Mouse (Mus musculus): Measurements from ENCODE around the gene Arfip2. TPM values are rescaled to one million over a fixed set of nuclear protein-coding genes. Genes with fewer than 3 reads are reported as not detected.

Gene Arfip2
- total and polyA plus RNA-seq, 2 experiments from 2014 or later: 62.1 to 84.9 TPM

GRCm38 (mm10) chr7:105633127-105633800 lies 7.0 kb downstream of the Arfip2 start, which contains the start of gene Trim3:
TSS of gene Trim3 (minus strand) at chr7:105633571.
- Histone ChIP-seq H3K36me3 (ENCODE audit: insufficient read depth, low read length) (peaks cover 23% of the 10 kb centered on the region), H3K27me3 (ENCODE audit: insufficient read depth, low read length) (no peaks in the 10 kb centered on the region), H3K4me3 (ENCODE audit: low read depth, low read length) (peak within 1 kb of the TSS; percentile 74), H3K9me3 (ENCODE audit: low read length) (no peaks in the 10 kb centered on the region), H3K9ac (replicated peaks; ENCODE audit: low read length, poor library complexity, severe bottlenecking) (peak within 1 kb of the TSS; percentile 75), H3K4me1 (ENCODE audit: insufficient read depth, low read length) (0 out of 2 replicates have a peak, but pooled peaks cover 6% of the 10 kb centered on the region), H3K27ac (ENCODE audit: low read depth, low read length) (peak within 1 kb of the TSS; percentile 85), H3K4me2 (ENCODE audit: low read depth, low read length, poor library complexity, severe bottlenecking) (peak within 1 kb of the TSS; percentile 81)
- peak; percentile 89 for ATAC-seq (ENCODE audit: low FRiP score)
- peak; percentile 93 for DNase-seq (ENCODE audit: low spot score)
- WGBS: 2% methylated on average over 49 of the region's 71 CpGs
- peak; percentile 36; the same call in 1 of the 2 replicates for TF ChIP-seq CTCF (IDR thresholded peaks at IDR 0.05)

DNA sequence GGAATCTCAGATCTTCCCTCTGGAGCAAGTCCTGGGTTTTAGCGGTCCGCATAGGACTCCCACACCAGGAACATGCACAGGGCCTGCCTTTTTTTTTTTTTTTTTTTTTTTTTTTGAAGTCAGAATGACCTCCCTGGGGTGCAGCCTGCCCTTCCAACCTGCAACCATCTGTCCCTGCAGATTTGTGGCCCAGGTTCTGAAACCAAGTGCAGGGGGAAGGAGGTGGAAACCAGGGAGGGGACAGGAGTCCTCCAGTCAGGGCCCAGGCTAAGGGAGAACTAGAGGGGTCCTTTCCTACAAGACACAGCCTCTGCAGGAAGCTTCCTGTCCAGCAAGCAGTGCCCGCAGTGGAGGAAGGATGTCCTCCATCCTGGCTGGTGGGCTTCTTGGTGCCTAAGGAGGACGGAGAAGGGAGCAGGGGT lies 7.7 kb downstream of the Arfip2 start:
- H3K9ac ChIP-seq (replicated peaks; ENCODE audit: low read length, poor library complexity, severe bottlenecking): peak overlapping the region; percentile 75
- 0 out of 2 replicates have a peak, but pooled peaks cover 6% of the 10 kb centered on the region for H3K4me1 ChIP-seq (ENCODE audit: insufficient read depth, low read length)
- H3K27me3 ChIP-seq (ENCODE audit: insufficient read depth, low read length): no peaks in the 10 kb centered on the region
- peaks cover 19% of the 10 kb centered on the region for H3K36me3 ChIP-seq (ENCODE audit: insufficient read depth, low read length)
- DNase-seq (ENCODE audit: low spot score) (no peak), ATAC-seq (ENCODE audit: low FRiP score) (peak; percentile 21)
- WGBS: 8% methylated on average over 4 of the region's 4 CpGs
- H3K9me3 ChIP-seq (ENCODE audit: low read length): no peaks in the 10 kb centered on the region
- H3K4me3 ChIP-seq (ENCODE audit: low read depth, low read length): peak overlapping the region; percentile 74
- H3K4me2 ChIP-seq (ENCODE audit: low read depth, low read length, poor library complexity, severe bottlenecking): peak overlapping the region; percentile 81
- peak overlapping the region; percentile 85 for H3K27ac ChIP-seq (ENCODE audit: low read depth, low read length)
- no peak for TF ChIP-seq CTCF (IDR thresholded peaks at IDR 0.05)

DNA sequence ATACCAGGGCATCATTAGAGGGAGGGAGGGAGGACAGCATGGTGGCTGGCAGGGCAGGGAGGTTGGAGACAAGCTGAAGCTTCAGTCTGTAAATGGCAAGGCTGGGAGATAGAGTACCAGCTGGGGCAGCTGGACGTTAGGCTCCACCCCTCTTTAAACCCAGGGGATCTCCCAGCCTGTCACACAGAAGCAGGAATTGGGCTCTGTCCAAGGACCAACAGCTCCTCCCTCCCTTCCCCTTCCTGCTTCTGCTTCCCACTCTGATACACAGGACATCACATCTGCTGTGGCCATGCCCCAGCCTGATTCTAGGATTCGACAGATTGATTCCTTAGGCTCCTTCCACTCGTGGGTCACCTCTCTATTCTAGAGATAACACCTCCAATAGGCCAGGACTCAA lies 11.6 kb downstream of the Arfip2 start:
- no peak overlapping the region; the same call in 1 of the 2 replicates for H3K27ac ChIP-seq (ENCODE audit: low read depth, low read length)
- no peak overlapping the region for H3K4me3 ChIP-seq (ENCODE audit: low read depth, low read length)
- H3K9me3 ChIP-seq (ENCODE audit: low read length): no peaks in the 10 kb centered on the region
- no peak overlapping the region for H3K4me2 ChIP-seq (ENCODE audit: low read depth, low read length, poor library complexity, severe bottlenecking)
- WGBS: 14% methylated on average over 3 of the region's 3 CpGs
- TF ChIP-seq CTCF (IDR thresholded peaks at IDR 0.05): no peak
- H3K36me3 ChIP-seq (ENCODE audit: insufficient read depth, low read length): peaks cover 19% of the 10 kb centered on the region
- 0 out of 2 replicates have a peak, but pooled peaks cover 6% of the 10 kb centered on the region for H3K4me1 ChIP-seq (ENCODE audit: insufficient read depth, low read length)
- no peak for ATAC-seq (ENCODE audit: low FRiP score)
- DNase-seq (ENCODE audit: low spot score): peak; percentile 87
- H3K27me3 ChIP-seq (ENCODE audit: insufficient read depth, low read length): no peaks in the 10 kb centered on the region
- H3K9ac ChIP-seq (replicated peaks; ENCODE audit: low read length, poor library complexity, severe bottlenecking): no peak overlapping the region

DNA sequence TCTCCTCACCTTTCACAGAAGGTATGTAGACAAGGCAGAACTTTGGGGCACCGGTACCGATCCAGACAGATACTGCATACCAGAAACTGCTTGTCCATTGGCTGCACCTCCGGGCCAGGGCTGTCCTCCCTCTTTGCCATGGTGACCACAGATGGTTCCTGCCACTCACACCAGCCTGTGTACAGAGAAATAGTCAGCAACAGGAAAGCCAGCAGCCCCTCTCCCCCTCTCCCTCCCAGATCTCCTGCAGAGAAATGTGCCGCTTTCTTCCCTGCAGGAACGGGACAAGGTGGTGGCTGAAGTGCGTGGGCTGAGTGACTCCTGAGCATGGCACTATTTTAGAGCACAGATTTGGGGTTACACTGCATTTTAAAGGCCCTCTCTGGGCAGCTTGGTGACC lies 14.8 kb downstream of the Arfip2 start:
- WGBS: 79% methylated on average over 6 of the region's 6 CpGs
- Histone ChIP-seq H3K36me3 (ENCODE audit: insufficient read depth, low read length) (peaks cover 42% of the 10 kb centered on the region), H3K4me1 (ENCODE audit: insufficient read depth, low read length) (no peaks in the 10 kb centered on the region), H3K9ac (replicated peaks; ENCODE audit: low read length, poor library complexity, severe bottlenecking) (no peak overlapping the region), H3K27ac (ENCODE audit: low read depth, low read length) (no peak overlapping the region), H3K4me3 (ENCODE audit: low read depth, low read length) (no peak overlapping the region), H3K9me3 (ENCODE audit: low read length) (no peaks in the 10 kb centered on the region), H3K4me2 (ENCODE audit: low read depth, low read length, poor library complexity, severe bottlenecking) (no peak overlapping the region), H3K27me3 (ENCODE audit: insufficient read depth, low read length) (no peaks in the 10 kb centered on the region)
- TF ChIP-seq CTCF (IDR thresholded peaks at IDR 0.05): no peak
- no peak for DNase-seq (ENCODE audit: low spot score)
- no peak for ATAC-seq (ENCODE audit: low FRiP score)

DNA sequence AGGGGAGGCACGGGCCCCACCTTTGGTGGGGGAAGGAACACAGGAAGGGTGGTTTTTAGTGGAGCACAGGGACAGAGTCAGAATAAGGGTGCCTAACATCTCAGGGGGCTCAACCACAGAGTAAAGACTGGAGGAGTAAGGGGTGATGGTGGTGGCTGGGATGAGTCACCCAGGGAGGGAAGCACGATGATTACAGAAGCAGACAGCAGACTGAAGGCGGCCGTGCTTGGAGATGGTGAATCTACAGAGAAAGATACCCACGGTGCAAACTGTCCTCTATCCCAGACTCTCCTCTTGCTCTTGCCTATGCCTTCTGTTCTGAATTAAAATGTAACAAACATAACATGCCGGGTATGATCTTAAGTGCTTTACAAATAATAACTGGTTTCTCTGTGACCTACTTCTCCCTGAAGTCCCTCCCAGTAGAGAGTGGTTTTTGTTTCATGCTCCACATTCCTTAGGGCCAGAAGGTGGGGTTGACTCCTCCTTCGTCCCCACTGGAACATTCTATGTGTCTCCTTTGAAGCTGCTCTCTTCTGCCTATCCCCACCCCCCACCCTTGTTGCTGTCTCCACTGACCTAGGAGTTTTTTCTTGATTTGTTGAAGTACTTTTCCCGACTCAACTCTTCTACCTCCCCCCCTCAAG lies 18.4 kb downstream of the Arfip2 start:
- Histone ChIP-seq H3K4me1 (ENCODE audit: insufficient read depth, low read length) (no peaks in the 10 kb centered on the region), H3K4me3 (ENCODE audit: low read depth, low read length) (no peak overlapping the region), H3K9me3 (ENCODE audit: low read length) (no peaks in the 10 kb centered on the region), H3K9ac (replicated peaks; ENCODE audit: low read length, poor library complexity, severe bottlenecking) (no peak overlapping the region), H3K4me2 (ENCODE audit: low read depth, low read length, poor library complexity, severe bottlenecking) (no peak overlapping the region), H3K27ac (ENCODE audit: low read depth, low read length) (no peak overlapping the region), H3K36me3 (ENCODE audit: insufficient read depth, low read length) (peaks cover 77% of the 10 kb centered on the region), H3K27me3 (ENCODE audit: insufficient read depth, low read length) (no peaks in the 10 kb centered on the region)
- no peak for TF ChIP-seq CTCF (IDR thresholded peaks at IDR 0.05)
- ATAC-seq (ENCODE audit: low FRiP score): no peak
- WGBS: 87% methylated on average over 8 of the region's 8 CpGs
- DNase-seq (ENCODE audit: low spot score): no peak

DNA sequence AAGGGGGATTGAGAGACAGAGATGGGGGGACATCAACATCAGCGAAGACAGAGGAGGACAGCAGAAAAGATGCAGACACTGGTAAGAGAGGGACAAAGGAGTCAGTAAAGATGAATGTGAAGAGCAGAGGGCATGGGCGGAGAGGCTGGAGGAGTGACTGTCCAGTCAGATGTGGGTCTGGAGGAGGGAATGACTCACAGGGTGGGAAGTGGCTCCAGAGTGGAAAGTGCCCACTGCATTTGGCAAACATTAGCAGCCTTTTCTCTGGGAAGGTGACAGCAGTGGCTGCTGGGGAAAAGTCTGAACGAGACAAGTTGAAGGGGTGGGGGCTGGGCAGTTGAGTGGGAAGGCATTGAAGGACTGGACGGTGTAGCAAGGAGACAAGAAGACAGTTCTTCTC lies 19.2 kb downstream of the Arfip2 start:
- Histone ChIP-seq H3K27ac (ENCODE audit: low read depth, low read length) (no peak overlapping the region), H3K9ac (replicated peaks; ENCODE audit: low read length, poor library complexity, severe bottlenecking) (no peak overlapping the region), H3K27me3 (ENCODE audit: insufficient read depth, low read length) (no peaks in the 10 kb centered on the region), H3K4me3 (ENCODE audit: low read depth, low read length) (no peak overlapping the region), H3K4me2 (ENCODE audit: low read depth, low read length, poor library complexity, severe bottlenecking) (no peak overlapping the region), H3K36me3 (ENCODE audit: insufficient read depth, low read length) (peaks cover 84% of the 10 kb centered on the region), H3K9me3 (ENCODE audit: low read length) (no peaks in the 10 kb centered on the region), H3K4me1 (ENCODE audit: insufficient read depth, low read length) (no peaks in the 10 kb centered on the region)
- ATAC-seq (ENCODE audit: low FRiP score) (no peak), DNase-seq (ENCODE audit: low spot score) (no peak)
- WGBS: 80% methylated on average over 4 of the region's 4 CpGs
- TF ChIP-seq CTCF (IDR thresholded peaks at IDR 0.05): no peak
